Mouse (Mus musculus): ENCODE results near the gene 5730596B20Rik. TPM values are rescaled to one million over a fixed set of nuclear protein-coding genes. Genes with fewer than 3 reads are reported as not detected.
A peak's percentile ranks its signal among the peaks of the same experiment; 100 is the strongest.

The 5730596B20Rik gene
- polyA plus RNA-seq, 1 experiment from 2014 or later, result 0.35 TPM

GRCm38 (mm10) chr6:52224895-52225611 is 47.8 kb downstream of the 5730596B20Rik start:
- H3K27me3 ChIP-seq, result peaks cover 95% of the 10 kb centered on the region
- 1% methylated on average over 36 of the region's 36 CpGs for WGBS
- H3K4me3 ChIP-seq, result no peak overlapping the region
- H3K27ac ChIP-seq, result no peak overlapping the region
- H3K4me2 ChIP-seq (replicated peaks), result no peak overlapping the region
- H3K36me3 ChIP-seq, result no peaks in the 10 kb centered on the region
- H3K9me3 ChIP-seq, result no peaks in the 10 kb centered on the region
- no peak overlapping the region for H3K9ac ChIP-seq
- H3K4me1 ChIP-seq, result no peaks in the 10 kb centered on the region
- no peak for ATAC-seq (ENCODE audit: insufficient number of reproducible peaks, insufficient read depth, low FRiP score, low TSS enrichment)

- no peak overlapping the region for H3K9ac ChIP-seq
- H3K4me1 ChIP-seq, result no peaks in the 10 kb centered on the region
- H3K4me2 ChIP-seq (replicated peaks), result no peak overlapping the region
- peaks cover 97% of the 10 kb centered on the region for H3K27me3 ChIP-seq
- no peaks in the 10 kb centered on the region for H3K9me3 ChIP-seq
- no peak for ATAC-seq (ENCODE audit: insufficient number of reproducible peaks, insufficient read depth, low FRiP score, low TSS enrichment)
- H3K36me3 ChIP-seq, result no peaks in the 10 kb centered on the region
- H3K27ac ChIP-seq, result no peak overlapping the region
- no peak overlapping the region for H3K4me3 ChIP-seq
- WGBS, result 3% methylated on average over 69 of the region's 69 CpGs
Observed at GRCm38 (mm10) chr6:52225612-52226568, 48.6 kb downstream of the 5730596B20Rik start.

- Histone ChIP-seq H3K9ac (no peak overlapping the region), H3K36me3 (no peaks in the 10 kb centered on the region), H3K27me3 (peaks cover 93% of the 10 kb centered on the region), H3K9me3 (no peaks in the 10 kb centered on the region), H3K4me3 (no peak overlapping the region), H3K4me2 (replicated peaks) (no peak overlapping the region), H3K4me1 (no peaks in the 10 kb centered on the region), H3K27ac (no peak overlapping the region)
- ATAC-seq (ENCODE audit: insufficient number of reproducible peaks, insufficient read depth, low FRiP score, low TSS enrichment), result no peak
- WGBS, result 3% methylated on average over 26 of the region's 26 CpGs
Observed at GRCm38 (mm10) chr6:52226569-52227257, 49.4 kb downstream of the 5730596B20Rik start.

GRCm38 (mm10) chr6:52227470-52228222 is 50.3 kb downstream of the 5730596B20Rik start:
- Histone ChIP-seq H3K36me3 (no peaks in the 10 kb centered on the region), H3K4me3 (no peak overlapping the region), H3K27me3 (peaks cover 93% of the 10 kb centered on the region), H3K4me2 (replicated peaks) (no peak overlapping the region), H3K9me3 (no peaks in the 10 kb centered on the region), H3K27ac (no peak overlapping the region), H3K4me1 (no peaks in the 10 kb centered on the region), H3K9ac (no peak overlapping the region)
- no peak for ATAC-seq (ENCODE audit: insufficient number of reproducible peaks, insufficient read depth, low FRiP score, low TSS enrichment)
- 2% methylated on average over 11 of the region's 11 CpGs for WGBS

GRCm38 (mm10) chr6:52228475-52229465 is 51.5 kb downstream of the 5730596B20Rik start:
- Histone ChIP-seq H3K4me3 (no peak overlapping the region), H3K36me3 (no peaks in the 10 kb centered on the region), H3K4me1 (no peaks in the 10 kb centered on the region), H3K27me3 (peaks cover 93% of the 10 kb centered on the region), H3K9ac (no peak overlapping the region), H3K9me3 (no peaks in the 10 kb centered on the region), H3K4me2 (replicated peaks) (no peak overlapping the region), H3K27ac (no peak overlapping the region)
- ATAC-seq (ENCODE audit: insufficient number of reproducible peaks, insufficient read depth, low FRiP score, low TSS enrichment), result no peak
- WGBS, result 1% methylated on average over 38 of the region's 38 CpGs

- Histone ChIP-seq H3K9me3 (no peaks in the 10 kb centered on the region), H3K4me3 (no peak overlapping the region), H3K9ac (no peak overlapping the region), H3K36me3 (no peaks in the 10 kb centered on the region), H3K27me3 (peaks cover 93% of the 10 kb centered on the region), H3K4me2 (replicated peaks) (no peak overlapping the region), H3K27ac (no peak overlapping the region), H3K4me1 (no peaks in the 10 kb centered on the region)
- 2% methylated on average over 42 of the region's 44 CpGs for WGBS
- no peak for ATAC-seq (ENCODE audit: insufficient number of reproducible peaks, insufficient read depth, low FRiP score, low TSS enrichment)
Observed at GRCm38 (mm10) chr6:52229558-52230416, 52.5 kb downstream of the 5730596B20Rik start.

MicroRNAs within 50 kb of the gene (microRNA counts, 519-probe panel; counts per million panel counts)
- 460 counts per million, percentile 65 among the panel's probes with 10 or more counts for microRNA mmu-miR-196b

Small RNA genes lying within 50 kb of the gene (microRNA-seq; reads per million reads assigned to microRNA genes)
- 67.5 reads per million, percentile 46 among the genes with 10 or more reads in this experiment for gene Mir196b

Other genes with a start within 250 kb of the 5730596B20Rik start
- gene Skap2, start 164.9 kb upstream of the 5730596B20Rik start, polyA plus RNA-seq (2016; fragmentation: Nextera tagmentation; extraction: Ambion mirVana), result 7.9 and 9.2 TPM in 2 replicates
- 0.71 and 0.77 TPM in 2 replicates for gene Hoxa1, start 19.2 kb upstream of the 5730596B20Rik start, polyA plus RNA-seq (2016; fragmentation: Nextera tagmentation; extraction: Ambion mirVana)
- 15.1 and 18.2 TPM in 2 replicates for gene Hoxa2, start 12.7 kb upstream of the 5730596B20Rik start, polyA plus RNA-seq (2016; fragmentation: Nextera tagmentation; extraction: Ambion mirVana)
- 0.14 TPM in 1 of 2 replicates, not detected in the other for gene Hoxa4, start 14.3 kb downstream of the 5730596B20Rik start, polyA plus RNA-seq (2016; fragmentation: Nextera tagmentation; extraction: Ambion mirVana)
- gene Hoxa5, start 27.1 kb downstream of the 5730596B20Rik start, polyA plus RNA-seq (2016; fragmentation: Nextera tagmentation; extraction: Ambion mirVana), result 0.33 and 0.34 TPM in 2 replicates
- not detected in 2 replicates for gene Hoxa6, start 31.2 kb downstream of the 5730596B20Rik start, polyA plus RNA-seq (2016; fragmentation: Nextera tagmentation; extraction: Ambion mirVana)
- gene Hoxa3, start 35.8 kb downstream of the 5730596B20Rik start, polyA plus RNA-seq (2016; fragmentation: Nextera tagmentation; extraction: Ambion mirVana), result 0.70 and 1.2 TPM in 2 replicates
- gene Gm28308, start 35.8 kb downstream of the 5730596B20Rik start, polyA plus RNA-seq (2016; fragmentation: Nextera tagmentation; extraction: Ambion mirVana), result not detected in 2 replicates
- 0.20 TPM in 1 of 2 replicates, not detected in the other for gene Hoxa7, start 44.4 kb downstream of the 5730596B20Rik start, polyA plus RNA-seq (2016; fragmentation: Nextera tagmentation; extraction: Ambion mirVana)
- not detected in 2 replicates for gene Hoxa9, start 53.6 kb downstream of the 5730596B20Rik start, polyA plus RNA-seq (2016; fragmentation: Nextera tagmentation; extraction: Ambion mirVana)
- 0.13 TPM in 1 of 2 replicates, not detected in the other for gene Hoxa10, start 63.4 kb downstream of the 5730596B20Rik start, polyA plus RNA-seq (2016; fragmentation: Nextera tagmentation; extraction: Ambion mirVana)
- 0.08 TPM in 1 of 2 replicates, not detected in the other for gene Hoxa11, start 68.3 kb downstream of the 5730596B20Rik start, polyA plus RNA-seq (2016; fragmentation: Nextera tagmentation; extraction: Ambion mirVana)
- gene Hoxa13, start 83.4 kb downstream of the 5730596B20Rik start, polyA plus RNA-seq (2016; fragmentation: Nextera tagmentation; extraction: Ambion mirVana), result not detected in 2 replicates
- gene Evx1, start 136.0 kb downstream of the 5730596B20Rik start, polyA plus RNA-seq (2016; fragmentation: Nextera tagmentation; extraction: Ambion mirVana), result 0.20 and 0.47 TPM in 2 replicates